8 mouse cellular contexts compared by ENCODE assay signal in the genomic region with DNA sequence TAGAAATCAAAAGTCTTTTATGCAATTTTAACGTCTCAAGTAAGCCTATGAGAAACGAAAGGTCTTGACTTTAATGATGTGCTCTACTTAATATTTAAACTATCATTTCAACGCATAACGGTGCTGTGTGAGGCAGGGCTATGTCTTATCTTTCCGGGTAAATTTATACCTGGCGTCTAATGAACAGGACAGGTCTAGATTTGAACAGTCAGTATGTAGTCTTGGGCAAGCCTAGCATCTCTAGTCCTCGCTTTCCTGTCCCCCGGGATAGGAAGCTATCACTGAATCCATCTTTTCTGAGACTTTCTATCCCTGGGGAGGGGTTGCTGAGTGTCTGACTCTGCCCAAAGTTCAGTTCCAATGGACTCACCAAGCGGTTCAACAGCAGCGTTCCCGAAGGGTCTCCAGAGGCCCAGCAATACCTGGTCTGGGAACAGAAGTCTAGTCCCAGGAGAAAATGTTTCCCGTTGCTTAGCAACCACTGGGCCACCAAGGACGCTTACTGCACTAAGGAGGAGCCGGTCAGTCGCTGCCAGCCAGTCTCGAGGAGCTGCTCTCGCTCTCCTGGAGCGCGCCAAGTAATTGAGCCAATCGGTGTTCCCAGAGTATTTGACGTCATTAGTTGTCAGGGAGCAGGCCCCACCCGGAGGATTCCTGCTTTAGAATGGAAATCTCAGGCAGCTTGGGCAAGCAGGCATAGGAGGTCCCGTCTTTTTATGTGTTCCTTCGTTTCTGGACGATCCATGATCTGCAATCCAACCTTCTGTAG. TPM values are rescaled to one million over a fixed set of nuclear protein-coding genes. Genes with fewer than 3 reads are reported as not detected.
A peak's percentile ranks its signal among the peaks of the same experiment; 100 is the strongest.
DNase-seq lines count a peak whose midpoint lies in the region; ATAC-seq lines count a peak whose summit lies in the region.

A gene (minus strand): TSS at position 463 of the 769 bp plus-strand sequence.

- peak within 1 kb of the TSS; percentile 33 for H3K4me3 ChIP-seq in intestine, embryonic 15.5 days (replicated peaks)

- 0 out of 2 replicates have a peak, but pooled peaks cover 3% of the 10 kb centered on the region for H3K4me1 ChIP-seq in intestine, embryonic 15.5 days (replicated peaks)

- H3K9me3 ChIP-seq in intestine, embryonic 15.5 days, result no peaks in the 10 kb centered on the region

- intact Hi-C loops in gastrocnemius, postnatal 36 days (cut with DNase I), result loop anchor here (10.0 kb wide), 1 partner anchor 587 kb away; no protein-coding TSS in a partner anchor
- intact Hi-C loops in left cerebral cortex, postnatal 14 days (cut with DNase I), result no loop called here

- H3K27me3 ChIP-seq in intestine, embryonic 15.5 days (replicated peaks), result no peaks in the 10 kb centered on the region

- DNase-seq in adrenal gland, adult 18-20 months (ENCODE audit: low spot score in 2 of 2), result peak; percentile 70 to 78
- peak; percentile 94 for DNase-seq in embryo, embryonic 10.5 days (ENCODE audit: low spot score)
- peak; percentile 74 to 81 for DNase-seq in gastrocnemius, postnatal 36 days
- DNase-seq in left cerebral cortex, postnatal 14 days (ENCODE audit: low spot score in 2 of 2), result peak; percentile 93 to 97
- peak; percentile 85 for DNase-seq in right cerebral cortex, postnatal 14 days
- DNase-seq in urinary bladder, postnatal 25 days (ENCODE audit: low spot score), result peak; percentile 72

- H3K36me3 ChIP-seq in intestine, embryonic 15.5 days, result no peaks in the 10 kb centered on the region

- peak; percentile 99 for ATAC-seq in intestine, embryonic 15.5 days
- peak; percentile 100 for ATAC-seq in megakaryocyte-erythroid progenitor cell, adult 5-6 weeks (replicated peaks; ENCODE audit: low FRiP score, low TSS enrichment, poor library complexity, severe bottlenecking)

- H3K9ac ChIP-seq in intestine, embryonic 15.5 days, result peak within 1 kb of the TSS; percentile 23; the same call in 1 of the 2 replicates

- peak within 1 kb of the TSS; percentile 70 for H3K4me2 ChIP-seq in intestine, embryonic 15.5 days (replicated peaks)

- peak within 1 kb of the TSS; percentile 76 for H3K27ac ChIP-seq in intestine, embryonic 15.5 days

- WGBS in intestine, embryonic 15.5 days, result 32% methylated on average over 25 of the region's 25 CpGs

RNA-seq across cellular contexts. Expression of the gene that starts here (rescaled TPM):
- total RNA-seq in adrenal gland, adult 18-20 months (2021), result under 1 TPM in 1 of 2 experiments, not detected in 1; 0.03 TPM
- total RNA-seq in gastrocnemius, postnatal 36 days (2021), result not detected
- polyA plus RNA-seq in intestine, embryonic 15.5 days (2015; fragmentation: Nextera tagmentation; extraction: Ambion mirVana), result 0.03 and 0.08 TPM in 2 replicates
- under 1 TPM; 0.66 TPM for total RNA-seq in left cerebral cortex, postnatal 14 days (2021)
- total RNA-seq in megakaryocyte-erythroid progenitor cell, adult 5-6 weeks (2014; fragmentation: Nextera tagmentation), result not detected in 2 replicates
- total RNA-seq in megakaryocyte-erythroid progenitor cell, adult 5-6 weeks (2017), result 0.04 TPM in 1 of 2 replicates, not detected in the other

Comparison
In these comparisons a context has a peak if more than half of its experiments do, and no peak if none do; other contexts are left out.
1. Peak in every context shown above with its lines: DNase-seq, ATAC-seq, H3K4me3 ChIP-seq and H3K27ac ChIP-seq.
2. Peak in DNase-seq in adrenal gland, adult 18-20 months; RNA of the gene not detected or under 1 TPM.
3. Peak in DNase-seq in gastrocnemius, postnatal 36 days; RNA of the gene not detected or under 1 TPM.
4. Peak in ATAC-seq, H3K4me3 ChIP-seq, H3K27ac ChIP-seq, H3K9ac ChIP-seq and H3K4me2 ChIP-seq in intestine, embryonic 15.5 days; RNA of the gene not detected or under 1 TPM.
5. Peak in DNase-seq in left cerebral cortex, postnatal 14 days; RNA of the gene not detected or under 1 TPM.
6. Peak in ATAC-seq in megakaryocyte-erythroid progenitor cell, adult 5-6 weeks; RNA of the gene not detected or under 1 TPM.